Mouse (Mus musculus) neural tube, embryonic 14.5 days (tissue): ENCODE data around the gene 1190005I06Rik. TPM values are rescaled to one million over a fixed set of nuclear protein-coding genes. Genes with fewer than 3 reads are reported as not detected.

Experiments
- ATAC-seq: fragments of 200-750 bp; cut with Nextera tagmentation; 2 replicates; pipeline ENCODE4 v1.8.0; 2017; ENCODE audit warnings: low read depth, mild to moderate bottlenecking, moderate TSS enrichment, moderate library complexity
- H3K27ac ChIP-seq: fragments of 300-500 bp; sonication (generic); 2 replicates; pipeline ENCODE4 v1.5.1; 2014; ENCODE audit warnings: low read depth, mild to moderate bottlenecking, control low read depth, low read length, moderate library complexity, mixed read lengths
- H3K27me3 ChIP-seq: fragments of 300-500 bp; sonication (generic); 2 replicates; pipeline ENCODE4 v1.6.1; 2014; ENCODE audit warnings: low read length; ENCODE audit not compliant: control insufficient read depth, insufficient read depth
- H3K36me3 ChIP-seq: fragments of 300-500 bp; sonication (generic); 2 replicates; pipeline ENCODE4 v1.6.1; 2014; ENCODE audit warnings: low read length, mixed read lengths; ENCODE audit not compliant: control insufficient read depth, insufficient read depth
- H3K4me1 ChIP-seq: fragments of 300-500 bp; sonication (generic); 2 replicates; pipeline ENCODE4 v1.6.1; 2014; ENCODE audit warnings: low read length; ENCODE audit not compliant: control insufficient read depth, insufficient read depth
- H3K4me2 ChIP-seq: fragments of 300-500 bp; sonication (generic); 2 replicates; pipeline ENCODE4 v1.6.1; 2014; ENCODE audit warnings: mild to moderate bottlenecking, low read depth, low read length, control low read depth
- H3K4me3 ChIP-seq: fragments of 300-500 bp; sonication (generic); 2 replicates; pipeline ENCODE4 v1.5.1; 2014; ENCODE audit warnings: low read depth, low read length, control low read depth, mixed read lengths
- H3K9ac ChIP-seq: fragments of 300-500 bp; sonication (generic); replicated peaks from 2 replicates; pipeline ENCODE4 v1.6.1; 2014; ENCODE audit warnings: low read depth, mild to moderate bottlenecking, control low read depth, low read length, mixed read lengths
- H3K9me3 ChIP-seq: fragments of 300-500 bp; sonication (generic); 2 replicates; pipeline ENCODE4 v1.6.1; 2016; ENCODE audit warnings: low read length; ENCODE audit not compliant: control insufficient read depth
- WGBS: fragments of 180-500 bp; shearing (Covaris S2); extraction: QIAGEN DNeasy Blood & Tissue Kit; methylation state at CpG from one replicate; pipeline ENCODE4 v1.1.7; 2014; 5-methylcytosine and 5-hydroxymethylcytosine counted together
- polyA plus RNA-seq: library from polyadenylated mRNA; unstranded; fragments of >200 nt; fragmentation: Nextera tagmentation; extraction: Ambion mirVana; gene quantifications from 2 replicates; pipeline ENCODE4 v1.2.1, GENCODE M21; 2014

The 1190005I06Rik gene
- polyA plus RNA-seq, 1 experiment from 2014 or later: 10.0 TPM

- H3K9me3 ChIP-seq: no peaks in the 10 kb centered on the region
- H3K4me3 ChIP-seq: no peak overlapping the region
- peaks cover 60% of the 10 kb centered on the region for H3K36me3 ChIP-seq
- 79% methylated on average over 17 of the region's 17 CpGs for WGBS
- H3K4me2 ChIP-seq: no peak overlapping the region
- no peak overlapping the region for H3K9ac ChIP-seq
- H3K27me3 ChIP-seq: no peaks in the 10 kb centered on the region
- no peak overlapping the region for H3K27ac ChIP-seq
- ATAC-seq: no peak
- H3K4me1 ChIP-seq: no peaks in the 10 kb centered on the region
Measured at GRCm38 (mm10) chr8:120577821-120578220, 69.6 kb downstream of the 1190005I06Rik start.

GRCm38 (mm10) chr8:120575801-120576200, 71.6 kb downstream of the 1190005I06Rik start:
- ATAC-seq: no peak
- H3K4me2 ChIP-seq: no peak overlapping the region
- no peaks in the 10 kb centered on the region for H3K27me3 ChIP-seq
- no peaks in the 10 kb centered on the region for H3K4me1 ChIP-seq
- no peak overlapping the region for H3K27ac ChIP-seq
- H3K9me3 ChIP-seq: no peaks in the 10 kb centered on the region
- 75% methylated on average over 9 of the region's 9 CpGs for WGBS
- H3K9ac ChIP-seq: no peak overlapping the region
- H3K36me3 ChIP-seq: peaks cover 76% of the 10 kb centered on the region
- H3K4me3 ChIP-seq: no peak overlapping the region

- no peak for ATAC-seq
- Histone ChIP-seq H3K27ac (no peak overlapping the region), H3K27me3 (no peaks in the 10 kb centered on the region), H3K4me1 (no peaks in the 10 kb centered on the region; the same call in 1 of the 2 replicates), H3K4me2 (no peak overlapping the region), H3K9me3 (no peaks in the 10 kb centered on the region), H3K4me3 (no peak overlapping the region), H3K9ac (no peak overlapping the region), H3K36me3 (peaks cover 80% of the 10 kb centered on the region)
- WGBS: 77% methylated on average over 19 of the region's 19 CpGs
Measured at GRCm38 (mm10) chr8:120574941-120575340, 72.5 kb downstream of the 1190005I06Rik start.

- no peak for ATAC-seq
- Histone ChIP-seq H3K9me3 (no peaks in the 10 kb centered on the region), H3K27me3 (no peaks in the 10 kb centered on the region), H3K4me2 (no peak overlapping the region), H3K36me3 (peaks cover 82% of the 10 kb centered on the region), H3K27ac (no peak overlapping the region), H3K4me3 (no peak overlapping the region), H3K9ac (no peak overlapping the region), H3K4me1 (no peaks in the 10 kb centered on the region; the same call in 1 of the 2 replicates)
- 78% methylated on average over 11 of the region's 11 CpGs for WGBS
Measured at GRCm38 (mm10) chr8:120573866-120574265, 73.6 kb downstream of the 1190005I06Rik start.

GRCm38 (mm10) chr8:120572534-120572933, 74.9 kb downstream of the 1190005I06Rik start:
- WGBS: 85% methylated on average over 21 of the region's 21 CpGs
- no peak for ATAC-seq
- no peaks in the 10 kb centered on the region; the same call in 1 of the 2 replicates for H3K4me1 ChIP-seq
- H3K9me3 ChIP-seq: no peaks in the 10 kb centered on the region
- peaks cover 78% of the 10 kb centered on the region for H3K36me3 ChIP-seq
- no peak overlapping the region for H3K4me3 ChIP-seq
- H3K9ac ChIP-seq: no peak overlapping the region
- no peak overlapping the region for H3K27ac ChIP-seq
- H3K27me3 ChIP-seq: no peaks in the 10 kb centered on the region
- no peak overlapping the region for H3K4me2 ChIP-seq

GRCm38 (mm10) chr8:120571561-120571960, 75.9 kb downstream of the 1190005I06Rik start:
- no peak overlapping the region for H3K27ac ChIP-seq
- 77% methylated on average over 8 of the region's 8 CpGs for WGBS
- H3K4me3 ChIP-seq: no peak overlapping the region
- H3K36me3 ChIP-seq: peaks cover 75% of the 10 kb centered on the region
- no peak overlapping the region for H3K9ac ChIP-seq
- no peaks in the 10 kb centered on the region for H3K9me3 ChIP-seq
- no peak overlapping the region for H3K4me2 ChIP-seq
- peaks cover under 1% of the 10 kb centered on the region; the same call in 1 of the 2 replicates for H3K4me1 ChIP-seq
- no peaks in the 10 kb centered on the region for H3K27me3 ChIP-seq
- no peak for ATAC-seq

- Histone ChIP-seq H3K9me3 (no peaks in the 10 kb centered on the region), H3K27ac (0 out of 2 replicates have a peak overlapping the region, but pooled peaks have one; percentile 10), H3K27me3 (no peaks in the 10 kb centered on the region), H3K9ac (no peak overlapping the region), H3K4me1 (peaks cover 14% of the 10 kb centered on the region), H3K4me3 (no peak overlapping the region), H3K4me2 (no peak overlapping the region), H3K36me3 (peaks cover 60% of the 10 kb centered on the region)
- peak; percentile 5; the same call in 1 of the 2 replicates for ATAC-seq
- WGBS: 59% methylated on average over 13 of the region's 13 CpGs
Measured at GRCm38 (mm10) chr8:120569939-120570715, 77.3 kb downstream of the 1190005I06Rik start.

GRCm38 (mm10) chr8:120569123-120569522, 78.3 kb downstream of the 1190005I06Rik start:
- Histone ChIP-seq H3K4me1 (peaks cover 23% of the 10 kb centered on the region), H3K4me2 (no peak overlapping the region), H3K9ac (no peak overlapping the region), H3K4me3 (no peak overlapping the region), H3K9me3 (no peaks in the 10 kb centered on the region), H3K27me3 (no peaks in the 10 kb centered on the region), H3K36me3 (peaks cover 53% of the 10 kb centered on the region), H3K27ac (no peak overlapping the region)
- 93% methylated on average over 13 of the region's 17 CpGs for WGBS
- no peak for ATAC-seq

- no peaks in the 10 kb centered on the region for H3K27me3 ChIP-seq
- H3K4me1 ChIP-seq: peaks cover 32% of the 10 kb centered on the region
Measured at GRCm38 (mm10) chr8:120568164-120568798, 79.2 kb downstream of the 1190005I06Rik start.

More at GRCm38 (mm10) chr8:120568164-120568798, 79.2 kb downstream of the 1190005I06Rik start:
- H3K4me3 ChIP-seq: no peak overlapping the region
- H3K4me2 ChIP-seq: no peak overlapping the region
- H3K36me3 ChIP-seq: peaks cover 47% of the 10 kb centered on the region
- H3K9me3 ChIP-seq: no peaks in the 10 kb centered on the region
- WGBS: 98% methylated on average over 37 of the region's 37 CpGs
- H3K9ac ChIP-seq: no peak overlapping the region
- no peak overlapping the region for H3K27ac ChIP-seq
- ATAC-seq: no peak
